Mouse (Mus musculus) hindbrain, embryonic 13.5 days (tissue): ENCODE results near the gene Qrich1. TPM values are rescaled to one million over a fixed set of nuclear protein-coding genes. Genes with fewer than 3 reads are reported as not detected.

Source experiments
- ATAC-seq: fragments of 200-750 bp; cut with Nextera tagmentation; 2 replicates; pipeline ENCODE4 v1.8.0; 2017; ENCODE audit warnings: moderate TSS enrichment; ENCODE audit not compliant: low FRiP score
- H3K27ac ChIP-seq: fragments of 300-500 bp; sonication (generic); 2 replicates; pipeline ENCODE4 v1.5.1; 2015; ENCODE audit warnings: inconsistent platforms, mild to moderate bottlenecking, moderate library complexity
- H3K27me3 ChIP-seq: fragments of 300-500 bp; sonication (generic); 2 replicates; pipeline ENCODE4 v1.6.1; 2015; ENCODE audit warnings: mild to moderate bottlenecking, inconsistent platforms
- H3K36me3 ChIP-seq: fragments of 300-500 bp; sonication (generic); 2 replicates; pipeline ENCODE4 v1.6.1; 2015; ENCODE audit warnings: mild to moderate bottlenecking, inconsistent platforms
- H3K4me1 ChIP-seq: fragments of 300-500 bp; sonication (generic); replicated peaks from 2 replicates; pipeline ENCODE4 v1.6.1; 2015; ENCODE audit warnings: inconsistent platforms
- H3K4me2 ChIP-seq: fragments of 300-500 bp; sonication (generic); 2 replicates; pipeline ENCODE4 v1.6.1; 2015; ENCODE audit warnings: inconsistent platforms, mild to moderate bottlenecking, moderate library complexity
- H3K4me3 ChIP-seq: fragments of 300-500 bp; sonication (generic); 2 replicates; pipeline ENCODE4 v1.5.1; 2015; ENCODE audit warnings: mild to moderate bottlenecking, inconsistent platforms
- H3K9ac ChIP-seq: fragments of 300-500 bp; sonication (generic); 2 replicates; pipeline ENCODE4 v1.6.1; 2015; ENCODE audit warnings: mild to moderate bottlenecking, inconsistent platforms
- H3K9me3 ChIP-seq: fragments of 300-500 bp; sonication (generic); 2 replicates; pipeline ENCODE4 v1.6.1; 2016; ENCODE audit warnings: inconsistent platforms
- WGBS: fragments of 180-500 bp; shearing (Covaris S2); methylation state at CpG from one replicate; pipeline ENCODE4 v1.1.7; 2015; 5-methylcytosine and 5-hydroxymethylcytosine counted together
- polyA plus RNA-seq: library from polyadenylated mRNA; unstranded; fragments of >200 nt; fragmentation: Nextera tagmentation; extraction: Ambion mirVana; gene quantifications from 2 replicates; pipeline ENCODE4 v1.2.1, GENCODE M21; 2015

The Qrich1 gene
- polyA plus RNA-seq, 1 experiment from 2014 or later = 131 TPM

DNA sequence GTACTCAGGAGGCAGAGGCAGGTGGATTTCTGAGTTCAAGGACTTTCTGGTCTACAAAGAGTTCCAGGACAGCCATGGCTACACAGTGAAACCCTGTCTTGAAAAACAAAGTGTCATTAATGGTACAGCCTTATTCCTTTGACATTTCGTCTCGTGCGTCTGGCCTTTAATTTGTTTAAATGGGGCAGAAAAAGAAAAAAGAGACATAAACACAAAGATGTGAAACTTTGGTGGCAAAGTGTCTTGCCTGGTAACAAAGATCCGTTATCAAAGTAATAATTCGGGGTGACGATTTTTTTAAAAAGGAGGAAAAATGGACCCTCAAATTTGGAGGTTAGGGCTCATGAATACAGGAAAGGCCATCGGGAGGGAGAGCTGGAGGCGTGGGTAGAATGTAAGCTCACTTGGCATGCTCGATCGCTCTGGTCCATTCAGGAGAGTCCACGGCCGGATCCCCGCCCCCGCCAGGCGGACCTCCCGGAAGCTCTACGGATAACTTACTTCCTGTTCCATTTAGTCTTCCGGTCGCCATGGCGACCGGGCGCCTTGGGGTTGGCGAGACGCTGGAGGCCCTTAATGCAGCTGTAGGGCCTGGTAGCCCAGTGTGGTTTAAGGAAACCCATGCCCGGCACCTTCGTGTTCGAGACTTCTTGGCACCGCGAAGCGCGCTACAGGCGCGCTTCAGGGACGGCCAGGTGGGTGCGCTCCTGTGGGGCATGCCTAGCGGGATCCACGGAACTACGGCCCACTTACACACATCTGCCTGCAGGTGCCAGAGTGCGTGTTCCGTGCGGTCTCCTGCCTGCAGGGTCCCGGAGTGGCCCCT lies 53.0 kb downstream of the Qrich1 start, which contains the start of gene Dalrd3:
TSS of gene Dalrd3 (plus strand) at position 506 of the 826 bp plus-strand sequence.
- H3K4me3 ChIP-seq = peak within 1 kb of the TSS; percentile 63
- peaks cover 64% of the 10 kb centered on the region for H3K4me1 ChIP-seq
- H3K36me3 ChIP-seq = peaks cover 54% of the 10 kb centered on the region
- peak within 1 kb of the TSS; percentile 98 for H3K4me2 ChIP-seq
- H3K9me3 ChIP-seq = no peaks in the 10 kb centered on the region
- peak; percentile 67 for ATAC-seq
- H3K27ac ChIP-seq = peak within 1 kb of the TSS; percentile 83
- H3K9ac ChIP-seq = peak within 1 kb of the TSS; percentile 77
- 6% methylated on average over 42 of the region's 42 CpGs for WGBS
- H3K27me3 ChIP-seq = no peaks in the 10 kb centered on the region

DNA sequence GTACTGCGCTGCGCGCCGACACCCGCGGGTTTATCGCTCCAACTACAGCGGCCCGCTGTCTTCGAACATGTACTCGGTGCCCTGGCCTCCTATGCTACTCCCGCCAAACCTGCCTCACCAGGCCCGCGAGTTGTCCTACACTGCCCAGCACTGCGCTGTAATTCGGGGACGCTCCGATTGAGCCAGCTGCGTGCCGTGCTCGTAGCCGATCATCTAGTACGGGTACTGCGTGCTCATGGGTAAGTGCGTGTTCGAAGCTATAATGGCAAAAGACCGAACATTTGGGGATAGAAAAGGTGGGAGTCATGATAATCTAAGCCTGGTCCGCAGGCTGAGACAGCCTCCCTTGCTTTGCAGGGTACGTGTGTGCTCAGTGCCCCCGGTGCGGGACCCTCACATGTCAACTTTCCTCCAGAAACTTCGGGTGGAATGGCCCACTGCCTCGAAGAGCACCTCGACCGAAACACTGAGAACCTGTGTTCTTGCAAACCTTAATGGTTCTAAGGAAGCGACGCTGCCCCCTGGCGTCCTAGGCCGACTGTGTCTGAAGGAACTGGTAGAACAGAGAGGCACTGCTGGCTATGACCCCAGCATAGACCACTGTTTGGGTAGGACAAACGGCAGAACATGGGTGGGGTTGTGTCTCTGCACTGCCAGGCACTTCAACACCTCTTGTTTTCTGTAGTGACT lies 53.7 kb downstream of the Qrich1 start:
- WGBS = under 1% methylated on average over 40 of the region's 40 CpGs
- ATAC-seq = no peak
- Histone ChIP-seq H3K27me3 (no peaks in the 10 kb centered on the region), H3K9me3 (no peaks in the 10 kb centered on the region), H3K4me1 (peaks cover 72% of the 10 kb centered on the region), H3K9ac (peak overlapping the region; percentile 77), H3K27ac (peak overlapping the region; percentile 83), H3K4me3 (peak overlapping the region; percentile 63), H3K36me3 (peaks cover 54% of the 10 kb centered on the region), H3K4me2 (peak overlapping the region; percentile 98)

DNA sequence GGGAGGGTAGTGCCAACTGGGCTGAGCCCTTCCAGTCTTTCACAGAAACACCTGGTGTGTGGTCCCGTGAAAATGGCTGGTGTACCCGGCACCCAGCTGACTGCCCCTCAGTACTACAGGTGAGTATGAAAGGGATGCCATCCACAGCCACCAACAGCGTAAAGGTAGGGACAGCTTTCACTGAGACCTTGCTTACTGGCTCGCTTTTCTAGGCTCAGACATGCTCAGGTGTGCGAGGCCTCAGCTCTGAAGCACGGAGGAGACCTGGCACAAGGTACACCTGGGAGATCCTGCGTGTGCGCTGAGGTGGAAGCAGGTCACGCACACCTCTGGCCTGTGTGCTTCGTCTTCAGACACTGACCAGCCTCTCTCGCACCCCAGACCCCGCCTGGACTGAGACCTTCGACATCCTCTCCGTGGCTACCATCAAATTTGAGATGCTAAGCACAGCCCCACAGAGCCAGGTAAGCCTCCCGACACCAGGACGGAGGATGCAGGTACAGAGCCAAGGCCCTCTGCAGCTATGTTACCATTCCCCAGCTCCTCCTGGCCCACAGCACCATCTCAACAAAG lies 54.9 kb downstream of the Qrich1 start:
- 96% methylated on average over 16 of the region's 16 CpGs for WGBS
- Histone ChIP-seq H3K9me3 (no peaks in the 10 kb centered on the region), H3K4me1 (peaks cover 72% of the 10 kb centered on the region), H3K36me3 (peaks cover 59% of the 10 kb centered on the region), H3K9ac (no peak overlapping the region), H3K4me2 (no peak overlapping the region), H3K27me3 (no peaks in the 10 kb centered on the region), H3K27ac (no peak overlapping the region), H3K4me3 (no peak overlapping the region)
- no peak for ATAC-seq

DNA sequence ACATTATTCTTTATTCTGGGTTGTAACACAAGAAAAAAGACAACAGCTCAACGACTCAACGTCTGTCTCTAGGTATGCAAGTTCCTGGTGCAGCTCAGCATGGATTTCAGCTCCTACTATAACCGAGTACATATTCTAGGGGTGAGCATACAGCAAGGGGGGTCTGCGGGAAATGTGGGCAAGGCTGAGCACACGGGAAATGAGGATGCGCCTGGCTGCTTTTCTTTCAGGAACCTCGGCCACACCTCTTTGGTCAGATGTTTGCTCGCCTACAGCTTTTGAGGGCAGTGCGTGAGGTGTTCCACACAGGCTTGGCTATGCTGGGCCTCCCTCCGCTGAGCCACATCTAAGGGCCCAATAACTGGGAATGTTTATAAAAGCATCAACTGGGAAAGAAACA lies 55.7 kb downstream of the Qrich1 start:
- Histone ChIP-seq H3K27ac (no peak overlapping the region), H3K4me2 (no peak overlapping the region), H3K4me3 (no peak overlapping the region), H3K27me3 (no peaks in the 10 kb centered on the region), H3K9ac (no peak overlapping the region), H3K36me3 (peaks cover 60% of the 10 kb centered on the region), H3K9me3 (no peaks in the 10 kb centered on the region), H3K4me1 (peaks cover 81% of the 10 kb centered on the region)
- WGBS = 86% methylated on average over 10 of the region's 10 CpGs
- no peak for ATAC-seq

DNA sequence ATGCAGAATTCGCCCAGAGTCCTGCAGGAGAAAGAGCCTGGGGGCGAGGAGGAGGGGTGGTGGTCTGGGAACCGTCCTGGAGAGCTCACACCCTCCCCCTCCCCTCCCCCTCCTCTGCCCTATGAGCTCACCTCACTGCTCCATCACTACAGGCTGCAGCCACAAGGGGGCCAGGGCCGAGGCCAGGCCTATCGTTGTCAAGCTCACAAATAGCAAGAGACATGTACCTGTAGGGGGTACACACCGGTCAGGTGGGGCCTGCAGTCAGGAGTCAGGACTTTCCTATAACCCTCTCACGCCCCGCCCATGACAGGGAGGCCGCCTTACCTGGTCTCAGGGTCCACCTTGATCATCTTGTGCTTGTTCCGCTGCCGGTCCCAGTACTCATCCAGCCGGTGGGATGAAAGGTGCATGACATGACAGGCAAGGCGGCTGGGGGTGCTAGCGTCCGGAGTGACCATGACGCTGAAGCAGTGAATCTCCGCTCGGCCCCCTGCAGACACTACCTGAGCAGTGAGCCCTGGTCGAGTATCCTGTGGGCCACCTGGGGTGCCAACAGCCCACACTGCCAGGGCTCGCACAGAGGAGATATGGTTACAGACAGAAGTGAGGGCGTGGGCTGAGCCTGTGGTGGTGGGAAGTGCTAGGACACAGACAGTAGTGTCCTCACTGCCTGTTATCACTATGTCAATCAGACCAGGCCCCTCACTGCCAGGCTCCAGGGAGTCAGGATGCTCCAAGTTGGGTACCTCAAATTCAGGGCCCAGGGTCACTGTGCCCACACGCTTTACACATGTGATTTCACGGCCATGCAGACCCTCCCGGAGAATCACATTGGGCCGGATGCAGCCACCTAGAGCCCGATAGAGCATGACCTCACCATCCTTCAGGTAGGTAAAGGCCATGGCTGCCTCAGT lies 57.4 kb downstream of the Qrich1 start:
- Histone ChIP-seq H3K4me2 (peak overlapping the region; percentile 94; the same call in 1 of the 2 replicates), H3K9me3 (no peaks in the 10 kb centered on the region), H3K27me3 (no peaks in the 10 kb centered on the region), H3K36me3 (peaks cover 60% of the 10 kb centered on the region), H3K4me1 (peaks cover 74% of the 10 kb centered on the region), H3K9ac (peak overlapping the region; percentile 59), H3K4me3 (no peak overlapping the region), H3K27ac (peak overlapping the region; percentile 48; the same call in 1 of the 2 replicates)
- 57% methylated on average over 26 of the region's 26 CpGs for WGBS
- no peak for ATAC-seq

DNA sequence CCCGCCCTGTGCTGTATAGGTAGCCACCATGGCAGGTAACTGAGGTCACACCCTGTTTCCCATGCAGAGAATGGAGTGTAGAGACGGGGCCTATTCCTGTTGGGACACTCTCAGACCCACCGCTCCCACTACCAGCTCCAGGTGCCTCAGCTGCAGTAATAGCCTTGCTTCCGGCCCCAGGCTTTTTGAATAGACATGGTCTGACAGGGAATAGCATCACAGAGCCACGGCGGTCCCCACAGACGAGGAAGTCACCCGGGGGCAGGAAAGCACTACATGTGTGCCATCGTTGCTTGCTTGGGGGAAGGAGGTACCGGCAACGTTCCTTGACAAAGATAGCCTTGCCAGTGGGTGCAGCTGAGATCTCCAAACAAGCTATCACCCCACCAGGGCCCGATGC lies 58.3 kb downstream of the Qrich1 start:
- 82% methylated on average over 12 of the region's 12 CpGs for WGBS
- Histone ChIP-seq H3K9ac (peak overlapping the region; percentile 59), H3K9me3 (no peaks in the 10 kb centered on the region), H3K4me3 (peak overlapping the region; percentile 12), H3K4me2 (peak overlapping the region; percentile 94), H3K4me1 (peaks cover 76% of the 10 kb centered on the region), H3K27me3 (peaks cover 3% of the 10 kb centered on the region; the same call in 1 of the 2 replicates), H3K27ac (peak overlapping the region; percentile 53; the same call in 1 of the 2 replicates), H3K36me3 (peaks cover 60% of the 10 kb centered on the region)
- no peak for ATAC-seq

DNA sequence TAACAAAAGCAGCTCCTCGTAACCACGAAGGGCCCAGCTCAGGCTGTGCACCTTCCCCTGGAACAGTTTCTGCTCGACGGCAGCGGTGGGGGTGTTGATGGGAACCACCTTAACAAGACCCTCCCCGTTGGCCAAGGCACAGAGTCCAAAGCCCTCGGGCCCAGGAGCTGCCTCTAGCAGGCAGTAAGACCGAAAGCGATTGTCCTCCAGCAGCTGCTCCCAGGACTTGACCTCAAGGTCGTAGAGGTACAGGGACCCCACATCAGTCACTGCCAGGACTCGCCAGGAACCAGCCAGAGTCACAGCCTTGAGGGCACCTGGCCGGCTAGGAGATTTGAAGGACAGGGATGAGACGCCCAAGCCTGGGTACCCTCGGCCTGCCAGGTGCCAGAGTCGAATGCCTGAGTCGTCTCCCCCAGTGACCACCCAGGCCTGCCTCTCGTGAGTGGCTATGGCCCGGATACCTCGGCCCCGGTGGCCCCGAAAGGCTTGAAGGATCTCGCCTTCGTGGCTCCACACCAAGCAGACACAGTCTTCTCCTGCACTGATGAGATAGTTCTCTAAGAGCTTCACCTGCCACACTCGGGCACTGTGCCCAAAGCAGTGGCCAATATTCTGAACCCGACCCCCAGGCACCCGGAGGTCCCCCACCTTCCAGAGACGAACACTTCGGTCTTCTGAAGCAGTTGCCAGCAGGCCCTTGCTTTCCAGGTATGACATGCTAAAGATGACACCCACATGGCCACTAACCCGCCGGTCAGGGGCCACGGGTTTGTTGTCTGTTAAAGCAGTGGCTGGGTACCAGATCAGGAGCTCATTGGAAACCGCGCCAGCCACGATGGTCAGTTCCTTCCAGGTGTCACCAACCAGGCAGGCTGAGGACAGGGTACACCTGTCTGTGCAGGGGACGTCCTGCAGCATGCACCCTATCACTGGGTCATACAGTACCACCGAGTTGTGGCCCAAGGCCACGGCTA lies 59.0 kb downstream of the Qrich1 start:
- H3K4me1 ChIP-seq = peaks cover 71% of the 10 kb centered on the region
- peak overlapping the region; percentile 75 for H3K4me3 ChIP-seq
- peak overlapping the region; percentile 92 for H3K9ac ChIP-seq
- H3K27me3 ChIP-seq = peaks cover 9% of the 10 kb centered on the region; the same call in 1 of the 2 replicates
- WGBS = 86% methylated on average over 37 of the region's 37 CpGs
- H3K4me2 ChIP-seq = peak overlapping the region; percentile 94
- H3K36me3 ChIP-seq = peaks cover 60% of the 10 kb centered on the region
- no peak for ATAC-seq
- no peaks in the 10 kb centered on the region for H3K9me3 ChIP-seq
- peak overlapping the region; percentile 53; the same call in 1 of the 2 replicates for H3K27ac ChIP-seq

DNA sequence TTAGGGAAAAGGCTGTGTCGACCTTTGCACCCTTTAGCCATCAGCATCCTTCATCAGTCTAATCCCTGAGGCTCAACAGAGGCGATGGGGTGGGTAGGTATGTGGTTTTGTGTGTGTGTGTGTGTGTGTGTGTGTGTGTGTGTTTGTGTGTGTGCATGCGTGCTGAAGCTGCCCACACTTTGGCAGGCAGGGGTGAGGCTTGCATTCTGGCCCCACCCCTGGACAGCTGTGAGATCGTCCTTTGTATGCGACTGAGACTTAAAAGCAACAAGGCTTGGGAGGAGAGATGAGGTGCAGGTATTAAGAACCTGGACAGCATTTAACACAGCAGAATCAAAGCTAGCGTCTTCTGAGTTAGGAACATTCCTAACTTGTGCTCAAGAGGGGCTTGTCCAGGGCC lies 60.4 kb downstream of the Qrich1 start:
- H3K4me1 ChIP-seq = peaks cover 65% of the 10 kb centered on the region
- H3K27me3 ChIP-seq = peaks cover 23% of the 10 kb centered on the region
- H3K36me3 ChIP-seq = peaks cover 56% of the 10 kb centered on the region
- H3K4me2 ChIP-seq = peak overlapping the region; percentile 94
- peak overlapping the region; percentile 75 for H3K4me3 ChIP-seq
- no peak for ATAC-seq
- WGBS = 51% methylated on average over 6 of the region's 6 CpGs
- peak overlapping the region; percentile 92 for H3K9ac ChIP-seq
- peak overlapping the region; percentile 98; the same call in 1 of the 2 replicates for H3K27ac ChIP-seq
- no peaks in the 10 kb centered on the region for H3K9me3 ChIP-seq

DNA sequence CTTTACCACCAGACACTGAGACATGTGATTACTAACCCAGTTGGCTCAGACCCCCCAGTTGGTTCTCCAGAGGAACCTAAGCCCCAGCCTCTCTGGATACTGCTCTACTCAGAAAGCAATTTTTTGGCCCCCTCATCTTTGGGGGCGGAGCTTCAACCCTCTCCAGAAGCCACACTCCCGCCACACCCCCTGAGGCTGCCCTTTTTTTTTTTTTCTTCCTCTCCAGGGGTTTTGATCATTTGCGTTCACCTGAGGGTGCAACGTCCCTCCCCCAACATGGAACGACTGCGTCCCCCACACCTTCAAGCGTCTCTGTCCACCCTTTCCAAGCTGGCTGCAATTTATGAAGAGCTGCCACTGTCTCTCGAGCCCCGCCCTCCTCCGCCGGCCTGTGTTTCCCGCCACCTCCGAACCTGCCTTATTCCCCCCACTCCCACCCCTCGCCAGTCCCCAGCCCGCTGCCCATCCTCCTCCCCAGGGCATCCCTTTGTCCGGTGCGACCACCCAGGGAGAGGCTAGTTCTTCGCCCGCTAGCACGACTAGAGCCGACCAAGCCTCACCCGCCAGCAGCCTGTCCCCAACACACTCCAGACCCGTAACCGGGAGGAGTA lies 61.4 kb downstream of the Qrich1 start:
- peaks cover 55% of the 10 kb centered on the region for H3K36me3 ChIP-seq
- H3K4me3 ChIP-seq = peak overlapping the region; percentile 75
- peaks cover 30% of the 10 kb centered on the region for H3K27me3 ChIP-seq
- WGBS = under 1% methylated on average over 24 of the region's 24 CpGs
- no peak; the same call in 1 of the 2 replicates for ATAC-seq
- H3K27ac ChIP-seq = peak overlapping the region; percentile 98
- H3K9me3 ChIP-seq = no peaks in the 10 kb centered on the region
- peak overlapping the region; percentile 94 for H3K4me2 ChIP-seq
- peaks cover 62% of the 10 kb centered on the region for H3K4me1 ChIP-seq
- peak overlapping the region; percentile 92 for H3K9ac ChIP-seq

DNA sequence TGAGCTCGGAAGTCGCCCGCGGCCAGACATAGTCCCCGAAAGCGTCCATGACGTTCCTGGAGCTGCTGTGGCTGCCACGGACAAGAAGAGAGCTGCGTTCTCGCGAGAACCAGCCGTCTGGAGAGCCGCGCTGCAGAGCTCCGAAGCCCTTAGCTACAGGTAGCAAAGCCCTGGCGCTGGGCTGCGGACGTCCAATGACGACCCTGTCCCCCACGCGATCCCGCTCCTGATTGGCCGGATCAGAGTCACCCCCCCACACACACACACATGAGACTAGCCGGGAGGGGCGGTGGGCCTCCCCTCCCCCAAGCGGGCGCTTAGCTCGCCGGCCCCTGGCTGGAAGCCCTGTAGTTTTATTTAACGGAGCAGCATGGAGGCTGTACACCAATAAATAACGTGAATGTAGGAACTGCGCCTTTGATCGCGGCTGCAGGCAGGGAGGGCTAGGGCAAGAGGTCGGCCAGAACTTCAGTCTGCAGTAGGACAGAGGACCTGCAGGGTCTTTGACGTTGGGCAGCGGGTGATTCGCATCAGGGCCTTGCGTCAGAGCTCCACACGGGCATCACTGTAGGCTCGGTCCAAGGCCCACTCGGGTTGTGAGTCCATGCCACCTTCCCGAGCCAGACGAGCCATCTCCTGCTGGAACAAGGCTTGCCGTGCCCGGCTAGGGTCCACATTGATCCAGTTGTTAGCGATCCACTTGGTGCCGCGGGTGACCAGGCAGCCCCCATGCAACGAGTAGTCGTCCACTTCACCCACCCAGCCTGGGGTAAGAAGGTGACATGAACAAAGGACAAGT lies 62.1 kb downstream of the Qrich1 start, which contains the start of gene Wdr6:
TSS of gene Wdr6 (minus strand) at position 195 of the 799 bp plus-strand sequence.
- H3K4me2 ChIP-seq = peak within 1 kb of the TSS; percentile 94
- H3K9ac ChIP-seq = peak within 1 kb of the TSS; percentile 92
- H3K27me3 ChIP-seq = peaks cover 35% of the 10 kb centered on the region
- H3K36me3 ChIP-seq = peaks cover 48% of the 10 kb centered on the region
- peak within 1 kb of the TSS; percentile 98 for H3K27ac ChIP-seq
- no peaks in the 10 kb centered on the region for H3K9me3 ChIP-seq
- WGBS = 4% methylated on average over 51 of the region's 51 CpGs
- peak; percentile 97 for ATAC-seq
- peaks cover 55% of the 10 kb centered on the region for H3K4me1 ChIP-seq
- H3K4me3 ChIP-seq = peak within 1 kb of the TSS; percentile 75
